Mouse (Mus musculus): Measurements from ENCODE around the gene Nrxn3. TPM values are rescaled to one million over a fixed set of nuclear protein-coding genes. Genes with fewer than 3 reads are reported as not detected.

Nrxn3 gene
- polyA plus RNA-seq (2016; fragmentation: Nextera tagmentation; extraction: Ambion mirVana), result 3.7 and 5.0 TPM in 2 replicates

DNA sequence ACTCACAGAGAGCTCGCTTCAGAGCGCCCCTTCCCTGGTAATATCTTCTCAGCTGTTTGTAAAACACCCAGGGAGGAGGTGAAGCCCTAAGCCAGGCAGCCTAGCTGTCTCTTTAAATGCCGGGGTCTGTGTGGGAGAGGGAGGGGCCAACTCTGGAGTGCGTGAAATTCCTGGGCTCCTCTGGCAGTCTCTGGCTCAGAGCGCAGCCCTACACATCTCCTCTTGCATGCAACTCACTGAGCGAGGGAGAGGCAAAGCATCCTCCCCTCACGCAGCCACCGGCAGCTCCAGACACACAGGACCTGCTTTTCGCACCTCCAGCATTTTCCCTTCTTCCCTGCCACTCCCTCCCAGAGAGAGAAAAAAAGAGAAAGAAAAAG lies at the start of gene Nrxn3:
TSS of gene Nrxn3 (plus strand) at position 186 of the 380 bp plus-strand sequence.
- H3K4me3 ChIP-seq, result peak within 1 kb of the TSS; percentile 19
- no peak within 1 kb of the TSS for H3K27ac ChIP-seq
- peak within 1 kb of the TSS; percentile 46 for H3K4me2 ChIP-seq (replicated peaks)
- 0 out of 2 replicates have a peak, but pooled peaks cover 2% of the 10 kb centered on the region for H3K27me3 ChIP-seq
- WGBS, result under 1% methylated on average over 9 of the region's 9 CpGs
- H3K9ac ChIP-seq, result no peak within 1 kb of the TSS
- no peaks in the 10 kb centered on the region for H3K36me3 ChIP-seq
- no peaks in the 10 kb centered on the region for H3K4me1 ChIP-seq
- ATAC-seq (ENCODE audit: insufficient number of reproducible peaks, insufficient read depth, low FRiP score, low TSS enrichment), result peak; percentile 93
- no peaks in the 10 kb centered on the region for H3K9me3 ChIP-seq

DNA sequence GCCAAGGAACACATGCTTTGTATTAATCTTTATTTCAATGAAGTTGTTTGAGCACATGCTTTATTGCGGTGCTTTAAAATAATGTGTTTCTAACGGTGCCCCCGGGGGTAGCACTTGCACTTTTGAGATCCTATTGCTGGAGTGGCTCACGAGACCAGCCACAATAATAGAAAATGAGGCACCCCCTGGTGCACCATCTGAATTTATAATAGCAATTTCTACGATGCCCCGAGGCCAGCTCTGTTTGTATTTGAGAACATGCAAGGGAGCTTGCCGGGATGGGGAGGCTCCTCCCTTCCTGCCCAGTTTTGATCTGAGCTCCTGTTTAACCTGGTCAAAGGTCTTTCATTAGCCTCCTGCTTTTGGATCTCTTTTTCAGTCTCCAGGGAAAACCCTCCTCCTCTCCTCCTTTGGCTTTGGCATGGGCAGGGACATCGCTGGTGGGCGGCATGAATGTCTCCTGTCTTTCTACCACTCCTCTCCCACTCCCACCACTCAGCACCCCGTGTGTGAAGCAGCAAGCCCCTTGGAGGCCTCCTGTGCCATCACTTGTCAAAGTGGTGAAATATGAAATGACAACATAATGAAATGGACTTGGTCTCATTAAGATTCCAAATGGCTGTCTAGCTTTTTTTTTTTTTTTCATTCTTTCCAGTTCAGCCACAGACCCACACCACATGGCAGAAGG lies 18.4 kb upstream of the Nrxn3 start:
- ATAC-seq (ENCODE audit: insufficient number of reproducible peaks, insufficient read depth, low FRiP score, low TSS enrichment), result no peak
- no peaks in the 10 kb centered on the region for H3K9me3 ChIP-seq
- WGBS, result 52% methylated on average over 10 of the region's 10 CpGs

DNA sequence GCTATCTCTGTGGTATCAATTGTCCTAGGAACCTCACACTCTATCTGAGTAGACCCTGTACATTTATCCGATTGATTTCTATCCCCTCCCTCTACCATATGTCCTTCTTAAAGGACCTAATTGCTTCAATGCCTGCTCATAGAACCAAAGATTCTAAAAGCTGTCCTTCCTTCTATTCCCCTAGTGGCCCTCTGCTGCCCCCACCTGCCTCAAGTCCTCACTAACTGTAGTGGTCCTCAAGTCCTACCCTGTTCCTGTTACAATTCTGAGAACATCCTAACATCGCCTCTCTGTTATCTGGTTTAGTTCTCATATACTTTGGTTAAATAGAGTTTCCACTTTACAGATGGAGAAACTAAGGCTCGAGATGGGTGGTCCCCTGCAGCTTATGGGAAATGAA lies 16.7 kb upstream of the Nrxn3 start:
- Histone ChIP-seq H3K36me3 (no peaks in the 10 kb centered on the region), H3K4me3 (no peak overlapping the region), H3K9me3 (no peaks in the 10 kb centered on the region), H3K4me2 (replicated peaks) (no peak overlapping the region), H3K4me1 (no peaks in the 10 kb centered on the region), H3K27ac (no peak overlapping the region), H3K9ac (no peak overlapping the region), H3K27me3 (no peaks in the 10 kb centered on the region)
- ATAC-seq (ENCODE audit: insufficient number of reproducible peaks, insufficient read depth, low FRiP score, low TSS enrichment), result no peak
- 70% methylated on average over 3 of the region's 3 CpGs for WGBS

More for the DNA sequence above, 18.4 kb upstream of the Nrxn3 start:
- Histone ChIP-seq H3K4me2 (replicated peaks) (no peak overlapping the region), H3K4me1 (no peaks in the 10 kb centered on the region), H3K4me3 (no peak overlapping the region), H3K27ac (no peak overlapping the region), H3K9ac (no peak overlapping the region), H3K36me3 (no peaks in the 10 kb centered on the region), H3K27me3 (no peaks in the 10 kb centered on the region)

DNA sequence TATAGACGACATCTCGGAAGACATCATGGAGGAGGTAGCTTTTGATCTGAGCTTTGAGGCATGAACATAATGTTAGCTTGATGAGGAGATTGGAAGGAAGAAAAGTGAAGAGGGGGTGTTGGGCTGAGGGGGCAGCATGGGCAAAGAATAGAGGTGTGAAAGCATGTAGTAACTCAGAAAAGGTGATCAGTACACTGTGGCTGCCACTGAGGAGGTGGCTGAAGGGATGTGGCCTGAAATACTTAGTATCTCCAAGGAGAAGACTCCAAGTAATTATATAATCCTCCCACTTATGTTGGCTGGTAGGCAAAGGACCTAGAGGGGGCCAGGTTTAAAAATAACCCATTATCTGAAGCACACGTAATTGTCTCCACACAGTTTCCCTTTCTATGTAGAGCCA lies 14.9 kb upstream of the Nrxn3 start:
- no peaks in the 10 kb centered on the region for H3K4me1 ChIP-seq
- ATAC-seq (ENCODE audit: insufficient number of reproducible peaks, insufficient read depth, low FRiP score, low TSS enrichment), result no peak

DNA sequence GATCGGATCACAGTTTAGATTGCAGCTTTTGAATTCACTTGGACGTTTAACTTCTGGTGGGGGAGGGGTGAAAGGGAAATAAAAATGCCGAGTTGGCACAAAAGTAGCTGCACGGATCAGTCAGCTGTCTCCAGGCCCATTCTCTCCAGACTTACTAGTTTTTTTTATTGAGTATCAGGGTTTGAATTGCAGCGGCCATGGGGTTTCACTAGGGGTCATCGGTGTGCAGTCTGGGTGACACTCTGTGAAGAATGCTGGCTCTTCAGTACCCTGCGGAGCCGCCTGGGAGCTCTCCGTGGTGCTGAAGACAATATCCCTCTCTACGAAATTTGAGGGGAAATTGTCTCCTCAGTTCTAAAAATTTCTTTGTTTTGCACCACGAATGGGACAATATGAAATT lies 13.5 kb upstream of the Nrxn3 start:
- H3K27ac ChIP-seq, result no peak overlapping the region
- H3K4me1 ChIP-seq, result no peaks in the 10 kb centered on the region
- 0 out of 2 replicates have a peak, but pooled peaks have one; percentile 72 for ATAC-seq (ENCODE audit: insufficient number of reproducible peaks, insufficient read depth, low FRiP score, low TSS enrichment)
- H3K4me3 ChIP-seq, result no peak overlapping the region
- H3K4me2 ChIP-seq (replicated peaks), result no peak overlapping the region
- H3K27me3 ChIP-seq, result no peaks in the 10 kb centered on the region
- H3K36me3 ChIP-seq, result no peaks in the 10 kb centered on the region
- 9% methylated on average over 11 of the region's 11 CpGs for WGBS
- H3K9me3 ChIP-seq, result no peaks in the 10 kb centered on the region
- no peak overlapping the region for H3K9ac ChIP-seq

More for the DNA sequence above, 14.9 kb upstream of the Nrxn3 start:
- Histone ChIP-seq H3K4me2 (replicated peaks) (no peak overlapping the region), H3K36me3 (no peaks in the 10 kb centered on the region), H3K9ac (no peak overlapping the region), H3K4me3 (no peak overlapping the region), H3K27me3 (no peaks in the 10 kb centered on the region), H3K9me3 (no peaks in the 10 kb centered on the region), H3K27ac (no peak overlapping the region)
- WGBS, result 86% methylated on average over 3 of the region's 3 CpGs

DNA sequence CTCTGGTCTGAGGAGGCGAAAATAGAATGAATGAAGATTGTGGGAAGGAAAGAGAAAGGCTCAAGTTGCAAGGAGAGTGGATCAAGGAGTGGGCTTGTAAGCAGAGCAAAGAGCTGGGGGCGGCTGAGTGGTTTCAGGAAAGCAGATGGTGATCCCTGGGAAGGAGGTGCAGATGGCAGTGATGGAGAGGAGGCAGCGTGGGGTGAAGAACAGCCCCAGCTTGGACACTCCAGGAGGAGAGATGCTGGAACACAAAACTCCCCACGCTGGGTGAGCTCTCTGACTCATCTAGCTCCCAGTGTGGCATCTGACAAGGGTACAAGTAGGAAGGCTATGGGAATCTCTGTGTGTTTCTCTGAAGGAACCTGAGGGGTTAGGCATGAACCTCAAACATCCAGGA lies 9.2 kb upstream of the Nrxn3 start:
- H3K4me2 ChIP-seq (replicated peaks), result no peak overlapping the region
- H3K9me3 ChIP-seq, result no peaks in the 10 kb centered on the region
- no peak overlapping the region for H3K27ac ChIP-seq
- no peak for ATAC-seq (ENCODE audit: insufficient number of reproducible peaks, insufficient read depth, low FRiP score, low TSS enrichment)
- no peak overlapping the region for H3K4me3 ChIP-seq
- no peaks in the 10 kb centered on the region for H3K4me1 ChIP-seq
- no peaks in the 10 kb centered on the region for H3K36me3 ChIP-seq
- WGBS, result 61% methylated on average over 4 of the region's 4 CpGs
- no peaks in the 10 kb centered on the region for H3K27me3 ChIP-seq
- no peak overlapping the region for H3K9ac ChIP-seq

DNA sequence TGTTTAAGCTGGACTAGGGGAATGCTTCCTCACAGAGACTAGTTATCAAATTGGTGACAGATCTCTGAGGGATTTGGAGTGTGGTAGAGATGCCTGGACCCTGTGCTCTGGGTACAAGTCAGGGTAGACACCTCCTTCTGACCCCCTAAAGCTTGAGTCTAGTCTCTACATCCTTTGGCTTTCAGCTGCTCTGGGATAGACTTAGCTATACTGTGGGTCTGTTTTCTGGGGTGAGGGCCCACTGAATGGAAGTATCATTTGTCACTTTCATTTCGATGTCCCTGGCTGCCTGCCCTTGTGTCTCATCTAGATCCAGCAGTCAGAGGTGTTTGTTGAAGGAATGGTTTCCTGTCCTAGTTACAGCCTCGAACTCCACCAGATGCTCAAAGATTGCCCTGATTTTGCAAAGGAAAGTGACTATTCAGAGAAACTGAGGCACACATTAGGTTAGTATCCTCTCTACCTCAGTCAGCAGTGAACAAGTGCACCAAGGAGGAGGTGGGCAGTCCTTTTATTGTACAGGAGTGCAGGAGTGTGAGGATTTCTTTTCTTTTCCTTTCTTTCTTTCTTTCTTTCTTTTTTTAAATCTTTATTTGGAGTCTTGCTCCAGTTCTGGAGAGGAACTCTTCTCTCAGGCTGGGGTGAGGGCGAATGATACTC lies 515 bp upstream of the Nrxn3 start:
- no peaks in the 10 kb centered on the region for H3K9me3 ChIP-seq
- H3K4me2 ChIP-seq (replicated peaks), result peak overlapping the region; percentile 46
- 29% methylated on average over 3 of the region's 3 CpGs for WGBS
- H3K36me3 ChIP-seq, result no peaks in the 10 kb centered on the region
- no peak overlapping the region for H3K4me3 ChIP-seq
- ATAC-seq (ENCODE audit: insufficient number of reproducible peaks, insufficient read depth, low FRiP score, low TSS enrichment), result no peak
- H3K27me3 ChIP-seq, result 0 out of 2 replicates have a peak, but pooled peaks cover 2% of the 10 kb centered on the region
- H3K4me1 ChIP-seq, result no peaks in the 10 kb centered on the region
- H3K27ac ChIP-seq, result no peak overlapping the region
- H3K9ac ChIP-seq, result no peak overlapping the region

DNA sequence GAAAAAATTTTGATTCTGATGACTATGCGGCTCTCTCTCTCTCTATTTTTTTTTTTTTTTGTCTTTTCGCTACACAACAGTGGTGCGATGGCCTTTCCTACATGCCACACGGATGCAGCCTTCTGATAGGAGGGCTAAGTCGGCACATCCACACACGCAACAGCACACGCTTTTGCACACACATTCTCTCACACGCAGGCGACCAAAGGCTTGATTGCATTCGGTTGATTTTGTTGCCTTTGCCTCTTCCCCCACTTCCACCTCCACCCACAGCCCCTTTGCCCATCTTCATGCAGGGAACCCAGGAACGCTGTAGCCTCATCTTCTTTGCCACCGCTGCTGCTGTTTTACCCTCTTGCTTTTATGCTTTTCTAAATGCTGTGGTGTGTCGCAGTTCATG lies 3.6 kb downstream of the Nrxn3 start:
- WGBS, result 90% methylated on average over 13 of the region's 13 CpGs
- H3K4me3 ChIP-seq, result no peak overlapping the region
- no peak for ATAC-seq (ENCODE audit: insufficient number of reproducible peaks, insufficient read depth, low FRiP score, low TSS enrichment)
- H3K4me2 ChIP-seq (replicated peaks), result no peak overlapping the region
- H3K9me3 ChIP-seq, result no peaks in the 10 kb centered on the region
- 0 out of 2 replicates have a peak, but pooled peaks cover 2% of the 10 kb centered on the region for H3K27me3 ChIP-seq
- H3K36me3 ChIP-seq, result no peaks in the 10 kb centered on the region
- H3K27ac ChIP-seq, result no peak overlapping the region
- H3K9ac ChIP-seq, result no peak overlapping the region
- no peaks in the 10 kb centered on the region for H3K4me1 ChIP-seq

DNA sequence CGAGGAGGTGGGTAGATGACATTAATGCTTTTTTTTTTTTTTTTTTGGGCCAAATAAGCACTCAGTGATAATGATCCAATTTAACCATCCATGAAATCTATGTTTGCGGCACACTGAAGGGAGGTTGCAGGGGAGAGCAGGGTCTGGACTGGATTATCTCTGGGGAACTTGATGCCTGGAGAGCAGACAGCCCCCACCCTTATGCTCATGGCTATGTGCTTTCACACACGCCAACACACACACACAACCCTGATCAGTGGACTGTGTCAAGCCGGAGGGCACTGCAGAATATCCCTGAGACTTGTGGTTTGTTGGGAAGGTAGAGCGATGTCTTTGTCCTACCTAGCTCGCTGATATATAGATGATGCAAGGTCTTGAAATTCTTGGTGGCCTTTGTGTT lies 4.1 kb downstream of the Nrxn3 start:
- Histone ChIP-seq H3K9ac (no peak overlapping the region), H3K4me1 (no peaks in the 10 kb centered on the region), H3K4me2 (replicated peaks) (no peak overlapping the region), H3K27ac (no peak overlapping the region), H3K36me3 (no peaks in the 10 kb centered on the region), H3K27me3 (0 out of 2 replicates have a peak, but pooled peaks cover 2% of the 10 kb centered on the region), H3K9me3 (no peaks in the 10 kb centered on the region), H3K4me3 (no peak overlapping the region)
- WGBS, result 69% methylated on average over 6 of the region's 6 CpGs
- no peak for ATAC-seq (ENCODE audit: insufficient number of reproducible peaks, insufficient read depth, low FRiP score, low TSS enrichment)

DNA sequence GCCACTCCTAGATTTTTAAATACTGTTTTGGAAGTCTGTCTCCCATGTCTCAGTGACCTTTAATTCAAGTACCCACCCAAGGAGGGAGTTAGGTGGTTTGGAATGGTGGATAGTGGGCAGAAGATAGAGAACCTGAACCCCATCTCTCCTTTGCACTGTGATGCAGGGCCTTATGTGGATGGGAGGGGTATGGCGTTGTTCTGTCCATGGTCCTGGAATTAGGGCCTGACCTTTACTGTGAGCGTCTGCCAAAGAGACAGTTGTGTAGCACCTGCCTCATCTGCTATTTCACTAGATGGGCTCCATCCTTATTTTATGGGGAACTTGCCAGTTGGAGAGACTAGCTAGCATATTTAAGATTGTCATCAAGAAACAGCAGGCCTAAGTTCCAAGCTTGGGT lies 8.0 kb downstream of the Nrxn3 start:
- Histone ChIP-seq H3K4me2 (replicated peaks) (no peak overlapping the region), H3K9me3 (no peaks in the 10 kb centered on the region), H3K4me1 (no peaks in the 10 kb centered on the region), H3K27ac (no peak overlapping the region), H3K9ac (no peak overlapping the region), H3K27me3 (no peaks in the 10 kb centered on the region), H3K36me3 (no peaks in the 10 kb centered on the region), H3K4me3 (no peak overlapping the region)
- 42% methylated on average over 2 of the region's 2 CpGs for whole genome bisulfite sequencing
- ATAC-seq (ENCODE audit: insufficient number of reproducible peaks, insufficient read depth, low FRiP score, low TSS enrichment), result no peak

DNA sequence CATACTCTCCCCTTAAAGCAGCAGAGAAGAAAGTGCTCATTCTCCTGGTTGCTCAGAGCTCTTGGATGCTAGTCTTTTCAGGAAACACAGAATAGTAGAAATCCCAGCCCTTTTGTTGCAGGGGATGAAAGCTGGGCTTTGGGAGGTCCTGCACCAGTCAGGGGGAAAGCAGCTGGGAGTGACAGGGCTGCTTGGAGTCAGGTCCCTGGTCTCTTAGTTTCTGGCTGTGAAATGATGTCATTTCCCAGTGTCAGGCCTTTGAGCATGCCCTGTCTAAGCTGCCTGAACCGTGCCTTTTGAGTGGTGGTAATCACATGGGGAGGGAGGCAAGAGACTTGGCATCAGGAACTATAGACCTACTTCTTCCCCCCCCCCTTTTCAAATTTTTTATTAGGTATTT lies 12.4 kb downstream of the Nrxn3 start:
- Histone ChIP-seq H3K9me3 (no peaks in the 10 kb centered on the region), H3K4me2 (replicated peaks) (no peak overlapping the region), H3K4me1 (no peaks in the 10 kb centered on the region), H3K9ac (no peak overlapping the region), H3K36me3 (no peaks in the 10 kb centered on the region), H3K4me3 (no peak overlapping the region), H3K27me3 (no peaks in the 10 kb centered on the region), H3K27ac (no peak overlapping the region)
- WGBS, result 41% methylated on average over 1 of the region's 1 CpGs
- no peak for ATAC-seq (ENCODE audit: insufficient number of reproducible peaks, insufficient read depth, low FRiP score, low TSS enrichment)

DNA sequence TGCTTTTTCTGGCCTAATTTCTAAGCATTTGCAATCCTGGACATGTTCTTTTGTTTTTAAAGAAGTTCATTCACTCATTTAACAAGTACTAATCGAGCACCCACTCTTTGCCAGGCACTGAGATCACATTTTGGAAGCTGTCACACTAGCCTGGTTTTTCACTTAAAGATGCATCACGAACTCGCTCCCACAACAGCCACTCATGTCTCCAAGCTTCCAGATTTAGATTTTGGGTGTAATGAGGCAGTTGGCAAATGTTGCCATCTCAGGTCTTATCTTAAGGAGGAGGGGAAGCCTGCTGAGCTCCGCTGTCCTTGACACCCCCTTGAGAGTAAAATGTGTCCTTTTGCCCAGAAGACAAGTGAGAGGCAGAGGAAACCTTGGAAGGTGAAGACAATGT lies 14.4 kb downstream of the Nrxn3 start:
- no peak overlapping the region for H3K27ac ChIP-seq

More for the DNA sequence above, 14.4 kb downstream of the Nrxn3 start:
- no peaks in the 10 kb centered on the region for H3K9me3 ChIP-seq
- no peaks in the 10 kb centered on the region for H3K36me3 ChIP-seq
- H3K27me3 ChIP-seq, result no peaks in the 10 kb centered on the region
- ATAC-seq (ENCODE audit: insufficient number of reproducible peaks, insufficient read depth, low FRiP score, low TSS enrichment), result no peak
- WGBS, result 74% methylated on average over 4 of the region's 4 CpGs
- no peak overlapping the region for H3K4me3 ChIP-seq
- no peaks in the 10 kb centered on the region for H3K4me1 ChIP-seq
- H3K9ac ChIP-seq, result no peak overlapping the region
- no peak overlapping the region for H3K4me2 ChIP-seq (replicated peaks)
